Mouse (Mus musculus) layer of hippocampus, postnatal 36 days (tissue): ENCODE results near the gene BC024063. TPM values are rescaled to one million over a fixed set of nuclear protein-coding genes. Genes with fewer than 3 reads are reported as not detected.
"Not testable (repeated sequence)": the region's sequence is repeated elsewhere in the genome, so short reads cannot be mapped to it uniquely, and the experiment has no call there.

ENCODE experiments used
- DNase-seq, 2 experiments: peaks; one replicate each; pipeline ENCODE4 v3.0.0; 2022
- total RNA-seq, 2 experiments: library from RNA; stranded (reverse); gene quantifications; 2 replicates each; pipeline ENCODE4 v1.2.3; 2021

Gene BC024063
- total RNA-seq = 1 to 10 TPM; 7.5 to 9.8 TPM

- DNase-seq = peak; percentile 68 to 76
Measured at GRCm38 (mm10) chr10:82082728-82083621, at the start of gene BC024063. BC024063 (plus strand) TSS chr10:82083353.

GRCm38 (mm10) chr10:82042191-82042590 lies 41.0 kb upstream of the BC024063 start:
- no peak for DNase-seq

GRCm38 (mm10) chr10:82046603-82047002 lies 36.5 kb upstream of the BC024063 start:
- DNase-seq = no peak

- peak; percentile 91 to 92 for DNase-seq
Measured at GRCm38 (mm10) chr10:82047597-82048459, 35.3 kb upstream of the BC024063 start, which contains the start of gene Zfp873. Zfp873 (plus strand) TSS chr10:82048123.

GRCm38 (mm10) chr10:82048460-82048804 lies 34.7 kb upstream of the BC024063 start:
- DNase-seq = not testable (repeated sequence)

- DNase-seq = peak in 1 of 2 experiments; percentile 3
Measured at GRCm38 (mm10) chr10:82083622-82083971, 444 bp downstream of the BC024063 start.

GRCm38 (mm10) chr10:82117206-82117605 lies 34.1 kb downstream of the BC024063 start:
- no peak for DNase-seq

GRCm38 (mm10) chr10:82127850-82128401 lies 44.8 kb downstream of the BC024063 start, which contains the start of gene AU041133:
AU041133 (plus strand) TSS chr10:82128013.
- DNase-seq = peak; percentile 90 to 92

- no peak for DNase-seq
Measured at GRCm38 (mm10) chr10:82145282-82145681, 62.1 kb downstream of the BC024063 start.

- no peak for DNase-seq
Measured at GRCm38 (mm10) chr10:82147571-82147970, 64.4 kb downstream of the BC024063 start.

Other genes starting within 250 kb of the BC024063 start
- gene Gm32687, start 219.4 kb upstream of the BC024063 start, total RNA-seq = 1 to 10 TPM; 3.0 to 3.7 TPM
- 1 to 10 TPM; 4.4 to 4.6 TPM for gene Zfp781, start 152.9 kb upstream of the BC024063 start, total RNA-seq
- 10 to 100 TPM; 13.9 to 14.3 TPM for gene Zfp873, start 35.2 kb upstream of the BC024063 start, total RNA-seq
- gene AU041133, start 44.7 kb downstream of the BC024063 start, total RNA-seq = 10 to 100 TPM; 10.0 to 10.7 TPM
- 10 to 100 TPM; 22.8 to 23.9 TPM for gene Zfp938, start 157.9 kb downstream of the BC024063 start, total RNA-seq
- gene 4932415D10Rik, start 233.2 kb downstream of the BC024063 start, total RNA-seq = not detected